Mouse (Mus musculus): ENCODE results near the gene Aff3.

- TF ChIP-seq EP300 (IDR thresholded peaks at IDR 0.05; ENCODE audit: insufficient read depth, low read depth, low read length) = no peak
- TF ChIP-seq POLR2A (IDR thresholded peaks at IDR 0.05; ENCODE audit: insufficient read depth, low read depth, low read length) = no peak
Observed at GRCm38 (mm10) chr1:38632461-38633180, 32.1 kb downstream of the Aff3 start.
